Mouse (Mus musculus) CH12F3 (cell line): Measurements from ENCODE around the gene Trpc3.
"Not testable (repeated sequence)": the region's sequence is repeated elsewhere in the genome, so short reads cannot be mapped to it uniquely, and the experiment has no call there.

Source experiments
- in situ Hi-C: fragments of 300-500 bp; cut with MboI; formaldehyde crosslinking; loops from 2 replicates; pipeline ENCODE4 v1.14.3; 2020; ENCODE audit warnings: low sequenced_read_pairs

Gene Trpc3

GRCm38 (mm10) chr3:36689392-36690291, at the start of gene Trpc3:
TSS of gene Trpc3 (minus strand) at chr3:36690167.
- in situ Hi-C loops: no loop called here

- in situ Hi-C loops: no loop called here
Measured at GRCm38 (mm10) chr3:36738071-36738470, 48.1 kb upstream of the Trpc3 start.

- in situ Hi-C loops: no loop called here
Measured at GRCm38 (mm10) chr3:36733075-36733474, 43.1 kb upstream of the Trpc3 start.

DNA sequence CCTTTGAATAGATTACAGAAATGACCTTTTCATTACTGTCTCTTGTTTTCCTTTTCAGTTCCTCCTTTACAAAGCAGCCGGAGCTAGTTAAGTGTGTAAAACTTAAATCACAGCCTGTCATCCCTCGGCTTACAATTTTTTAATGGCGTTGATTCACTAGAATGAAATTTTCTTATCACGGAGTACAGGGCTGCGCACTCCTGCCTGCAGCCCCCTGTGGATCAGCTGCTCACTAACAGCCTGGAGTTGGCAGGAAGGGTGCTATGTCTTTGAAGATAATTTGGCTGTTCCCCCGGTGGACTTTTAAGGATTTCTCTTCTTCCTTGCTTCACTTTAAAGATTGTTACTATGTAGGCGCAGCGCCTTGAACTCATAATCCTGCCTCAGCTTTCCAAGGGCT, 36.6 kb upstream of the Trpc3 start:
- in situ Hi-C loops: no loop called here

- in situ Hi-C loops: no loop called here
Measured at GRCm38 (mm10) chr3:36721850-36722249, 31.9 kb upstream of the Trpc3 start.

DNA sequence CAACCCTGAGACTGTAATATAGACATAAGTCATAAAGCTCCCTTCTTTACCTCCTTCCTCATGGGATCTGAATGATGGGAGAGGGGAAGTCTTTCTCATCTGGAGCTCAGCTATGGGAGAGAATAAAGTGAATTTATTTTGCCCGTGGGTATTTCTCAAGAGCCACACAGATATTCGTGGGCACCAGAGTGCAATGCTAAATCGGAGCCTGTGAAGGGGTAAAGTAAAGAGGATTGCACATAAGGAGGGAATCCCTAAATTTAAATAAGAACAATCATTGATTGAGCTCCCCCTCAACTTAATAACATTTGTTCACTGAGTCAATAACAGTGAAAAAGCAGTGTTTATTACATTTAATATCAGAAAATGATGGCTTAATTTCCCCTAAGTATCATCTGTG, 19.6 kb upstream of the Trpc3 start:
- in situ Hi-C loops: no loop called here

GRCm38 (mm10) chr3:36690292-36690650, 304 bp upstream of the Trpc3 start:
- in situ Hi-C loops: no loop called here

- in situ Hi-C loops: no loop called here
Measured at GRCm38 (mm10) chr3:36688874-36689273, 1.1 kb downstream of the Trpc3 start.

DNA sequence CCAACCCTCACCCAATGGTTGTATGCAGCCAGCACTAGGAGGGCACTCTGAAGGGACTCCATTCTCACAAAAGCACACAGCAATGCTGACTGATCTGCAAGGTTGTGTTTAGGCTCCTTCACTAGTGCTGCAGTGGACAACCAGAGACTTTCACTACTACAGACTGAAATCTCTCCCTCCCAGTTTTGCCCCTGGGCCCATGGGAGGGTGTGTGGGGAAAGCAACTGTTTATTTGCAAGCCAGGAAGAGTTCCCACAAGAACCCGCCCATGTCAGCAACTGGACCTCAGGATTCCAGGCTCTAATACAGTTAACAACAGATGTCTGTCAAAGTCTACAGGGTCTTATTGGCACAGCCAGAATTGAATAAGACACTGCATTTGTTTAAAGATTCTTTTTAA, 14.1 kb downstream of the Trpc3 start:
- in situ Hi-C loops: no loop called here

GRCm38 (mm10) chr3:36667814-36668213, 22.2 kb downstream of the Trpc3 start:
- in situ Hi-C loops: no loop called here

GRCm38 (mm10) chr3:36645245-36645559, 44.8 kb downstream of the Trpc3 start:
- in situ Hi-C loops: not testable (repeated sequence)

DNA sequence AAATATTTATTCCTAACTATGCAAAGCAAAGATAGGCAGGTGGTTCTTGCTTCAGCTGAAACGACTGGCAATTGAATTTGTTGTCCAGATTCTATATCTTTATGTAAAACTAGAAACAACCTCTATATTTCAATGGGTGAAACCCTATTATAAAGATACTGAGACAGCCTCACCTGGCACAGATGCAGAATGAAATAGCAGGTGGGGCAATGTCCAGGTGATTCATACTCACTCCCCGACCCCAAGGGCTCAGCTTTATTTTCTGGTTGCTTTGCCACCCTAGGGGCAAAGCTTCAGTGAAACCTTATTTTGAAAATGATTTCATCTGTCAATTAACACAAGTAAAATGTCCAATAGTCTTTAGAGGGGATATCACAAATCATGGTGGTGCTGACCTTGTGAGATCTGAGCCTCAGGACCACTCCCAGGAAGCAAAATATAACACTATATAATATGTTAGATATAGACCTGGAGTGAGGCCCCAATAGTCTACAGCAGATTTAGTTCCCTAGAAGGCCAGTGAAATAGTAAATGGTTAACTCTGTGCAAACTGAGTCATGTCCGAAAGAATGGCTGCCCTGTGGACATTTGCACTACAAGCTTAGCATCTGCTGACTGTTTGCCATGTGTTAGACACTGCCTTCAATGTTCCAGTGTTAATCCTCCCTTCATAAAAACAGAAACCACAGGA, 45.3 kb downstream of the Trpc3 start:
- in situ Hi-C loops: no loop called here

- in situ Hi-C loops: no loop called here
Measured at GRCm38 (mm10) chr3:36643354-36643753, 46.6 kb downstream of the Trpc3 start.

DNA sequence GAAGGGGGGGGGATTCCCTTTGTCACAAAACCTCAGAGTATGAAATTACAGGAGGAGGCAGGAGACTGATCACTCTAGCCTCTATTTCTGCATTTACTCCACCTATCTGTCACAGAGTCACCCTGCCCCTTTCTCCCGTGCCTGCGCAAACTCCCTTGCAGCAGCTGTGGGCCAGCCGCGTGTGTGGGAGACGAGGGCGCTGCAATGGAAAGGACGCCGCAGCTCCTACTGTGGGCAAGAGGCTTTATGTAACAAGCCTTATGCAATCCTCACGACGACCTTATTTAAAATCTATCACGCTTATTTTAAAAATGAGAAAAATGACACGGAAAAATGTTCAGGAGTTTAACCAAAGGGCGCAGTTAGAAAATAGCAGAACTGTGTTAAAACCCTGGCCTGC, 47.2 kb downstream of the Trpc3 start:
- in situ Hi-C loops: no loop called here

- in situ Hi-C loops: no loop called here
Measured at GRCm38 (mm10) chr3:36640787-36641186, 49.2 kb downstream of the Trpc3 start.

DNA sequence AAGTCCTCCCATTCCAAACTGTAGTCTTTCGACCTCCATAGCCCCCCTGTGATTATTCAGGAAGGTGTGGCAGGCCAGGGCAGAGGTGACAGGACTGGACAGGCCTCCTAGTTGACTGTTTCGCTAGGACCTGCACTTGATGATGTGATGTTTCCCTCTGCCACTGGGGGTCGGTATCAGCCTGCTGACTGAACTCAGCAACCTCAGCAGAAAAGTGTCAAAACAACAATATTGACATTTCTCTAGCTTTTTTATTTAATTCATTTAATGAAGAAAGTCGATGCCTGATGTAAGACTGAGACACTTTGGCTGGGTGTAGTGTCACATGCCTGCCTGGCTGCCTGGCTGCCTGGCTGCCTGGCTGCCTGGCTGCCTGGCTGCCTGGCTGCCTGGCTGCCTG, 54.5 kb downstream of the Trpc3 start:
- in situ Hi-C loops: no loop called here

DNA sequence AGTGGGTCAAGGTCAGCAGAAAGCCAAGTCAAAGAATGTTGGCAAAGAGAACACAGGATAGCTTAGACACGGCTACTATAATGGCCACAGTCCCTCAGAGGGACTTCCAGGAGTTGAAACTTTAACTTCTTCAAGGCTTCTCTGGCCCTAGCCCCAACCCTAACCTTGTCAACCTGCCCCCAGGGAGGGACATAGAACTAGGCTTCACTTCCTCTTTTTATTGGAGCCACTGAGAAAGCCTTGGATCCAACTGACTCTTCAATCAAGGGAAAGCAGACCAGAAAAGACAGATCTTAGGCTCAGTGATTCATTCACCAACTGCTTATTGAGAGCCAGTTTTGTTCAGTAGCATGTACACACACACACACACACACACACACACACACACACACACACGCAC, 63.2 kb downstream of the Trpc3 start:
- in situ Hi-C loops: no loop called here

DNA sequence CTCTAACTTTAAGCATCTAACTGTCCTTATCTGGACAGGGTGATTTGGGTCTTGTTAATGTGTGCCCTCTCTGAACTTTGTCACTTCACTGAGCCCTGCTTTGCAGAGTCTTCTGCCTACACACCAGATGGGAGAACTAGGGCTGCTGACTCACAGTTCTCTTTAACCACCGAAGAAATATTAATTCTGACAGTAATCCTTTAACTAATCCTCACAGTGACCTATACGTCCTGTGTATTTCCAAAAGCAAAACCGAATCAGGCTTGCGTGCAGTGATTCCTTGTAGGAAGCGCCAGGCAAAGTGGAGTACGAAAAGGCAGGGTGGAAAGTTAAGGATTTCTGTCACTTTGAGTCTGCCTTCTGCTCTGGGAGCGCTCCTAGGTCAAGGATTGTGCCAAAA, 71.8 kb downstream of the Trpc3 start:
- in situ Hi-C loops: no loop called here

DNA sequence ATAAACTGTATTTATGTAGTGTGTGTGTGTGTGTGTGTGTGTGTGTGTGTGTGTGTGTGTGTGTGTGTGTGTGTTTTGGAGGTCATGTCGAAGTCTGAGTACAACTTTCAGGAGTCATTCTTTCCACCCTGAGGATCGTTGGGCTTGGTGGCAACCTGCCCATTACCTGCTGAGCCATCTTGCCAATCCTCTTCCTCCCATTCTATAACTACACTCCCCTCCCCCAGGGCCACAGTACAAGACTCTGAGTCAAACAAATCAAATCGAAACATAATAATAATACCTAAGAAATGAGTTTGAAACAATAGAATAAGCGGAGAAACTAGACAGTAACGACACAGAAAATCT, 76.1 kb downstream of the Trpc3 start:
- in situ Hi-C loops: no loop called here

- in situ Hi-C loops: no loop called here
Measured at GRCm38 (mm10) chr3:36613202-36613907, 76.6 kb downstream of the Trpc3 start, which contains the start of gene Bbs7. TSS of gene Bbs7 (minus strand) at chr3:36613477.

DNA sequence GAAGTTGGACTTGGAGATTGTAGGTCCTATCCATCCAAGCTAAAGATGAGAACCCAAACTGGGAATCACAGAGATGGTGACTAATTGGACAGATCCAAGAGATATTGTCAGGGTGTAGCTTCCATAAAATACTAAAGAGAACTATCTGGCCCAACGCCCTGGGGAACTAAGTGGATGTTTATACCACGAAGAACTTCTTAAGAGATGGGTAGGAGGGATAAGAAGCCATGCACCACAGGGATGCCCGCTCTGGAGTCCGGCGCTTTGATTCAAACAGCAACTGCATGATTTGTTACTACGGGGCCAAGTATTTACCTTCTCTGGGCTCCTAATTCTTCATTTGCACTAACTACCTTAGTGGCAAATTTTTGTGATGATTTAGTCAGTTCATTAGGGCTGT, 77.3 kb downstream of the Trpc3 start:
- in situ Hi-C loops: no loop called here
